Mouse (Mus musculus) forebrain, embryonic 10.5 days (tissue): ENCODE results near the gene Trpc6. TPM values are rescaled to one million over a fixed set of nuclear protein-coding genes. Genes with fewer than 3 reads are reported as not detected.

Source experiments
- DNase-seq: peaks from one replicate; pipeline ENCODE4 v3.0.0-alpha.2; 2017; ENCODE audit warnings: low spot score; ENCODE audit errors: extremely low spot score
- H3K27ac ChIP-seq: fragments of 300-500 bp; sonication (generic); 2 replicates; pipeline ENCODE4 v1.5.1; 2016; ENCODE audit warnings: mild to moderate bottlenecking
- H3K27me3 ChIP-seq: fragments of 300-500 bp; sonication (generic); 2 replicates; pipeline ENCODE4 v1.6.1; 2016; ENCODE audit warnings: mild to moderate bottlenecking; ENCODE audit not compliant: poor library complexity, severe bottlenecking
- H3K36me3 ChIP-seq: fragments of 300-500 bp; sonication (generic); replicated peaks from 2 replicates; pipeline ENCODE4 v1.6.1; 2016; ENCODE audit warnings: mild to moderate bottlenecking, moderate library complexity
- H3K4me1 ChIP-seq: fragments of 300-500 bp; sonication (generic); 2 replicates; pipeline ENCODE4 v1.6.1; 2016
- H3K4me3 ChIP-seq: fragments of 300-500 bp; sonication (generic); 2 replicates; pipeline ENCODE4 v1.5.1; 2016; ENCODE audit warnings: mild to moderate bottlenecking, moderate library complexity
- H3K9me3 ChIP-seq: fragments of 300-500 bp; sonication (generic); 2 replicates; pipeline ENCODE4 v1.6.1; 2016; ENCODE audit warnings: mild to moderate bottlenecking, moderate library complexity
- WGBS: fragments of 180-500 bp; shearing (Covaris S2); methylation state at CpG from one replicate; pipeline ENCODE4 v1.1.7; 2016; 5-methylcytosine and 5-hydroxymethylcytosine counted together
- polyA plus RNA-seq: library from polyadenylated mRNA; unstranded; fragments of >200 nt; fragmentation: Nextera tagmentation; extraction: Ambion mirVana; gene quantifications from 2 replicates; pipeline ENCODE4 v1.2.1, GENCODE M21; 2016

Gene Trpc6
- polyA plus RNA-seq, 1 experiment from 2014 or later, result 1.5 TPM

DNA sequence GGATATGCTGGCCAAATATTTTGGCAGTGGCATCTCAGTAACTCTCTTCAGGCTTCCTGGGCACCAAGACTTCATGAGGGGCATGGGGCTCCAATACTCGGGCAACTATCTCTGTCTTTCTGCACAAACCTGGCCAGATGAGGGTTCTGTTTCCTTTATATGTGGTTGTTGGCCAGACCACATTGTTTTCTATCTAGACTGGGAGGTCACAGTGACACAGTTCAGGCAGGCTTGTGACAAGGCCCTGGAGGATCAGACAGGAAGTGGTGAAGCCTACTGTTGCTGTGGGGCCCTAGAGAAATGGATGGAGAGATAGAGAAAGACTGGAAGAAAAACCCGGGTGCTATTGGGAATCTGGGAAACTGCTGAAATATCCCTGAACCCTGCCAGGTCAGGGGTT is 149.2 kb downstream of the Trpc6 start:
- no peak overlapping the region for H3K27ac ChIP-seq
- no peak for DNase-seq
- no peaks in the 10 kb centered on the region for H3K36me3 ChIP-seq
- no peaks in the 10 kb centered on the region for H3K4me1 ChIP-seq
- 93% methylated on average over 2 of the region's 2 CpGs for WGBS
- no peak overlapping the region for H3K4me3 ChIP-seq
- H3K27me3 ChIP-seq, result no peaks in the 10 kb centered on the region
- H3K9me3 ChIP-seq, result no peaks in the 10 kb centered on the region

DNA sequence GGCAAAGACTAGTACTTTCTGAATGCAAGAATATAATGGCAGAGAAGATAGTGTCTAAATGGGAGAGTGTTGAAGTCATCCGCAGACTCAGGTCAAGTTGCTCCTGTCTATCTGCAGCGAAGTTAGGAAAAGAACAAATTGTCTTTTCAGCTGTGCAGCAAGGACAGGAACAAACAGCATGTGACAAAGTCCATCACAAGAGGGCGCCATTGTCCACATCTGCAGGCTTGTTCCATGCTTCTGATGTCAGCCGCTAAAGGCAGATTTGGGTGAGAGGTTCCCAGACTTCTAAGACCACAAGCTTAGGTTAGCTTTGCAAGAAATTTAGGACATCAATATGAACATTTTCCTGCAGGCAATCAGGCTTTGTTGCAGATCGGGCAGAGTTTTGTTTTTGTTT is 156.7 kb downstream of the Trpc6 start:
- Histone ChIP-seq H3K9me3 (no peaks in the 10 kb centered on the region), H3K27ac (no peak overlapping the region), H3K27me3 (no peaks in the 10 kb centered on the region), H3K4me1 (no peaks in the 10 kb centered on the region), H3K36me3 (no peaks in the 10 kb centered on the region), H3K4me3 (no peak overlapping the region)
- WGBS, result 31% methylated on average over 5 of the region's 5 CpGs
- peak; percentile 73 for DNase-seq

DNA sequence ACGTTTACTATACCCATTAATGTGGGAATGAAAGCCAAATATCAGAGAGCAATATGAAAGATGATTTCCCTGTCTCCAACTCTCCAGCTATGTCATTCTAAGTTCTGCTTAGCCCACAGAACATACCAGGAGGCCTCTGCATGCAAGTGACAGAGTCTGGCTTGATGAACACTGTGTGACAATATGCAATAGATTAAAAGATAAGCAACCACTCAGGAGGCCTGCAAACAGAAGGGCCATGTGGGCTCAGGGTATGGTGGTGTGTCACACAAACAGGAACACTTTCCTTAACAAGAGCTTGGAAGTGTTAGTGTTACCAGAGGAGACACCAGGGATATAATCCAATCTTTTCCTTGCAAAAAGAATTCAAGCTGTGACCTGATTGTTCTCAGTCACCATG is 159.6 kb downstream of the Trpc6 start:
- H3K4me1 ChIP-seq, result no peaks in the 10 kb centered on the region
- H3K27ac ChIP-seq, result no peak overlapping the region
- WGBS, result 83% methylated on average over 1 of the region's 1 CpGs
- H3K9me3 ChIP-seq, result no peaks in the 10 kb centered on the region
- no peaks in the 10 kb centered on the region for H3K36me3 ChIP-seq
- no peak overlapping the region for H3K4me3 ChIP-seq
- DNase-seq, result no peak
- H3K27me3 ChIP-seq, result no peaks in the 10 kb centered on the region

DNA sequence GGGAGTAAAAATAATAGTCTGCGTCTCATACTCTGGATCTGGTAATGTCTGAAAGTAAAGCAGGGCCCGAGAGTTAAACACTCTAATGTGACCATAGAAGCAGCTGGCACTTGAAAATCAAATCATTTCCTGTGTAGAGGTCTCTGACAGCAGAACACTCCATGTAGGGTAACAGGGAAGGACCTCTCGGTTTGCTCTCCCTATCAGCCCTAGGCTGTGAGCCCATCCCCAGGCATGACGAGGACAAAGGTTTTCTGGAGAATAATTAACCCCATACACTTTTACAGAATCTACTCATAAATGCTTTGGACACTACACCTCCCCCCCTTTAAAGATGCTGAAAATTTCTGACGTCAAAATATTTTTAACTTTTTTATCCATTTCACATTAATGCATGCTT is 160.0 kb downstream of the Trpc6 start:
- no peak overlapping the region for H3K27ac ChIP-seq
- WGBS, result 73% methylated on average over 5 of the region's 5 CpGs

DNA sequence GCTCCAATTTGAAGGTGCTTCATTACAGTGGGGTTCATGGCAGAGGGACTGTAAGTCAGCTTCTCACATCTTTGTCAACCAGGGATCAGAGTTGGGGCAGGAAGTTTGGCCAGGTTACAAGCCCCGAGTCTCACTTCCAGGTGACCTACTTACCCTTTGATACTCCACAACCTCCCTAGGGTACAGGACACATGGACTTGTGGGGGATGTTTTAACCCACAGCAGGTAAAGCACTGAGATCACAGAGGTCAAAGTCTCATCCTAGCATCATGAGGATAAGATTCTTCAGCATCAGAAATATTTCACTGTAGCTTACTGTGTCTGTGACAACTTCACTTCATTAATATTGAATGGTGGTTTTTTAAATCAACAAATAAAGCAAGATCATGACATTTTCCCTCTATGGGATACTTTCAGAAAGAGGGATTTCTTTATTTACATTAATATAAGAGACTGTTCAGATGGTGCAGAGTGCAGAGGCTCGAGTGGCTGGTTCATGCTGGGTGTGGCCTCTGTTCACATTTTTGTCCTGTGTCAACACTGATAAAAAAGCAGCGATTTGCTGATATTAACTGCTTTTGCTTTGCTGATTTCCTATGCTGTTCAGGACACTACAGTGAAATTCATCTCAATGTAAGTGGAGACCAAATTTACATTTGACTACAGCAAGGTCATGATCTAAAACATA is 166.3 kb downstream of the Trpc6 start:
- H3K36me3 ChIP-seq, result no peaks in the 10 kb centered on the region
- no peaks in the 10 kb centered on the region for H3K4me1 ChIP-seq
- no peak overlapping the region for H3K4me3 ChIP-seq
- no peaks in the 10 kb centered on the region for H3K27me3 ChIP-seq
- no peak for DNase-seq
- H3K9me3 ChIP-seq, result no peaks in the 10 kb centered on the region
- H3K27ac ChIP-seq, result no peak overlapping the region
- WGBS, result 81% methylated on average over 3 of the region's 3 CpGs

More for the DNA sequence above, 160.0 kb downstream of the Trpc6 start:
- no peaks in the 10 kb centered on the region for H3K4me1 ChIP-seq
- H3K4me3 ChIP-seq, result no peak overlapping the region
- DNase-seq, result no peak
- no peaks in the 10 kb centered on the region for H3K27me3 ChIP-seq
- H3K9me3 ChIP-seq, result no peaks in the 10 kb centered on the region
- H3K36me3 ChIP-seq, result no peaks in the 10 kb centered on the region

DNA sequence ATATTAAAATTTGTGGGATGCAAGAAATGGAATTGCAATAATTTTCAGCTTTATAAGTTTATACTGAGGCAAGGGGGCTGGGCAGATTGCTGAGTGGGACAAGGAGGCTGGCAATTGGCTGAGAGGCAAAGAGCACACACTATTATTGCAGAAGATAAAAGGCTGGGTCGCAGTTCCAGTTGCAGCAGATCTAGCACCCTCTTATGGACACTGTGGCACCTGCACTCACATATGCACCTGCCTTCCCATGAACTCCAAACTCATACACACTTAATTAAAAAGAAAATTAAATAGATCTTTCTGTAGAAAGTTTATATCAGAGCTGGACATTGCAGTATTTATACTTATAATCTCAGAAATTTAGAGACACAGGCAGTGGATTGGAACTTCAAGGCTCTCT is 175.1 kb downstream of the Trpc6 start:
- no peak overlapping the region for H3K27ac ChIP-seq
- no peaks in the 10 kb centered on the region for H3K36me3 ChIP-seq
- no peaks in the 10 kb centered on the region for H3K9me3 ChIP-seq
- H3K27me3 ChIP-seq, result no peaks in the 10 kb centered on the region
- 72% methylated on average over 1 of the region's 1 CpGs for WGBS
- DNase-seq, result no peak
- H3K4me3 ChIP-seq, result no peak overlapping the region
- H3K4me1 ChIP-seq, result no peaks in the 10 kb centered on the region

DNA sequence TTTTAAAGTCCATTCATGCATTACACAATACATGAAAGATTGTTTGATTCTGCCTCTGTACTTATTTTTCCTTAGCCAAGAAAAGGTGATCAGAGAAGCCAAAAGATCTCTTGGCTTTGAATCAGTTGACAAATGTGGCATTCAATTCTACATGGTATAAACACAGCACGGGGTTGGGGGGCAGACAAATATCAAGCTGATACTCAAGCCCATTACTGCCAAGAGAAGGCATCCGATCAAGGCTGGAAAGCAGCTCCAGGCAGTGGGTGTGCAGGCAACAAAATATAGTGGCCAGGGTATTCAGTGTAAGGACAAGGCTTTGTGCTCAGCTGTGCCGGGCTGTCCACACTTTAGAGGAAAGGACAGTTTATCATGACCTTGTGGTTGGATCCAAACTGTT is 185.1 kb downstream of the Trpc6 start:
- Histone ChIP-seq H3K27me3 (no peaks in the 10 kb centered on the region), H3K4me1 (0 out of 2 replicates have a peak, but pooled peaks cover 3% of the 10 kb centered on the region), H3K4me3 (no peak overlapping the region), H3K27ac (no peak overlapping the region), H3K9me3 (no peaks in the 10 kb centered on the region), H3K36me3 (no peaks in the 10 kb centered on the region)
- 88% methylated on average over 3 of the region's 3 CpGs for WGBS
- no peak for DNase-seq
